Mouse (Mus musculus): Measurements from ENCODE around the gene Depdc1b. TPM values are rescaled to one million over a fixed set of nuclear protein-coding genes. Genes with fewer than 3 reads are reported as not detected.

The Depdc1b gene
- total and polyA plus RNA-seq, 3 experiments = 21.2 to 25.3 TPM; not detected in 1

GRCm38 (mm10) chr13:108435687-108436086, 119.6 kb downstream of the Depdc1b start:
- no peaks in the 10 kb centered on the region for H3K4me1 ChIP-seq (ENCODE audit: control insufficient read depth in 1 of 2, insufficient read depth in 2 of 2, low read length in 2 of 2)
- no peak overlapping the region for H3K9ac ChIP-seq (ENCODE audit: control insufficient read depth, low read depth, low read length, poor library complexity, severe bottlenecking)
- TF ChIP-seq KAT2A (conservative IDR thresholded peaks at IDR 0.05; ENCODE audit: low read depth, low read length) (no peak), CHD1 (IDR thresholded peaks at IDR 0.05; ENCODE audit: low read depth, low read length) (no peak), E2F4 (IDR thresholded peaks at IDR 0.05; ENCODE audit: borderline replicate concordance, low read depth, low read length) (no peak), MAZ (IDR thresholded peaks at IDR 0.05; ENCODE audit: low read depth, low read length) (no peak), MAX (IDR thresholded peaks at IDR 0.05; ENCODE audit: low read length) (no peak), MYB (IDR thresholded peaks at IDR 0.05; ENCODE audit: low read depth, low read length) (no peak), TCF12 (IDR thresholded peaks at IDR 0.05; ENCODE audit: low read depth, low read length) (no peak), CTCF (IDR thresholded peaks at IDR 0.05 in 2 of 3, conservative IDR thresholded peaks at IDR 0.05 in 1 of 3; ENCODE audit: control insufficient read depth in 1 of 3, insufficient read depth in 1 of 3, low read depth in 2 of 3, low read length in 3 of 3, poor library complexity in 1 of 3, severe bottlenecking in 1 of 3) (no peak), RCOR1 (IDR thresholded peaks at IDR 0.05; ENCODE audit: low read depth, low read length) (no peak), POLR2AphosphoS5 (IDR thresholded peaks at IDR 0.05; ENCODE audit: borderline replicate concordance, low read depth, low read length) (no peak), MYC (IDR thresholded peaks at IDR 0.05; ENCODE audit: low read depth, low read length) (no peak), ZNF384 (IDR thresholded peaks at IDR 0.05; ENCODE audit: low read depth, low read length) (no peak), ZC3H11A (IDR thresholded peaks at IDR 0.05; ENCODE audit: low read depth, low read length) (no peak), JUND (IDR thresholded peaks at IDR 0.05; ENCODE audit: low read depth, low read length) (no peak), GABPA (IDR thresholded peaks at IDR 0.05; ENCODE audit: low read depth, low read length) (no peak), TAL1 (IDR thresholded peaks at IDR 0.05; ENCODE audit: low read length) (no peak), MEF2A (IDR thresholded peaks at IDR 0.05; ENCODE audit: extremely low read depth, insufficient replicate concordance, low read depth, low read length, poor library complexity, severe bottlenecking) (no peak), RAD21 (IDR thresholded peaks at IDR 0.05; ENCODE audit: low read depth, low read length) (no peak), MAFK (IDR thresholded peaks at IDR 0.05; ENCODE audit: borderline replicate concordance, low read depth, low read length) (no peak), CHD2 (IDR thresholded peaks at IDR 0.05; ENCODE audit: low read length) (no peak)
- no peak for DNase-seq (ENCODE audit: low read depth, low spot score)
- H3K9me3 ChIP-seq (replicated peaks; ENCODE audit: insufficient read depth, low read length) = no peaks in the 10 kb centered on the region
- no peaks in the 10 kb centered on the region; a peak in 2 of 4 replicates for H3K27me3 ChIP-seq (ENCODE audit: control insufficient read depth in 1 of 2, insufficient read depth in 2 of 2, low read length in 2 of 2)
- H3K79me2 ChIP-seq (ENCODE audit: control insufficient read depth, insufficient read depth, low read length, poor library complexity) = no peaks in the 10 kb centered on the region
- no peak overlapping the region for H3K4me3 ChIP-seq (ENCODE audit: control insufficient read depth in 1 of 2, insufficient read depth in 1 of 2, low read depth in 2 of 2, low read length in 2 of 2)
- no peak overlapping the region for H3K27ac ChIP-seq (ENCODE audit: control insufficient read depth, low read depth, low read length)
- no peaks in the 10 kb centered on the region for H3K36me3 ChIP-seq (ENCODE audit: control insufficient read depth in 1 of 2, insufficient read depth in 2 of 2, low read length in 2 of 2)

DNA sequence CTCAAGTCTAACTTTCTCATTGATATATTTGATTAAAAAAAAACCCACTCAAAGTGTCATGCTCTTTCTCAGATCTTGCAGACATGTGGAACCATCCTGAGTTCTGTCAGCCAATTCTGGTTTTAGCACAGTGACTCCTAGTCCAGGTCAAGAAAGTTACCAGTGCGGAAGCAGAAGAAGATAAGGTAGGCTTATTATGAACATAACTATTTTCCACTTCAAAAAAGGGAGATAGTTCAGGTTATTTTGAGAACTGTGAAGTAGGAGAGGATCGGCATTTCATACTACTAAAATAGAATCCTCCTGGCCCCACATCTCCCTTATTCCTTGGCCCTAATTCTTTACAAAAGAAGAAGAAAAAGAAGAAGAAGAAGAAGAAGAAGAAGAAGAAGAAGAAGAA, 121.3 kb downstream of the Depdc1b start:
- no peaks in the 10 kb centered on the region for H3K79me2 ChIP-seq (ENCODE audit: control insufficient read depth, insufficient read depth, low read length, poor library complexity)
- H3K36me3 ChIP-seq (ENCODE audit: control insufficient read depth in 1 of 2, insufficient read depth in 2 of 2, low read length in 2 of 2) = no peaks in the 10 kb centered on the region
- no peaks in the 10 kb centered on the region for H3K9me3 ChIP-seq (replicated peaks; ENCODE audit: insufficient read depth, low read length)
- no peak for DNase-seq (ENCODE audit: low read depth, low spot score)
- no peaks in the 10 kb centered on the region for H3K4me1 ChIP-seq (ENCODE audit: control insufficient read depth in 1 of 2, insufficient read depth in 2 of 2, low read length in 2 of 2)
- no peak overlapping the region for H3K9ac ChIP-seq (ENCODE audit: control insufficient read depth, low read depth, low read length, poor library complexity, severe bottlenecking)
- TF ChIP-seq ETS1 (IDR thresholded peaks at IDR 0.05; ENCODE audit: low read depth, low read length) (no peak), MAFK (IDR thresholded peaks at IDR 0.05; ENCODE audit: borderline replicate concordance, low read depth, low read length) (no peak), MXI1 (IDR thresholded peaks at IDR 0.05; ENCODE audit: low read depth, low read length) (no peak), POLR2AphosphoS5 (IDR thresholded peaks at IDR 0.05; ENCODE audit: borderline replicate concordance, low read depth, low read length) (no peak), HCFC1 (IDR thresholded peaks at IDR 0.05; ENCODE audit: low read depth, low read length) (no peak), JUND (IDR thresholded peaks at IDR 0.05; ENCODE audit: low read depth, low read length) (no peak), RAD21 (IDR thresholded peaks at IDR 0.05; ENCODE audit: low read depth, low read length) (no peak), CHD1 (IDR thresholded peaks at IDR 0.05; ENCODE audit: low read depth, low read length) (no peak), TBP (IDR thresholded peaks at IDR 0.05; ENCODE audit: low read depth, low read length) (no peak), MAX (IDR thresholded peaks at IDR 0.05; ENCODE audit: low read length) (no peak), TAL1 (IDR thresholded peaks at IDR 0.05; ENCODE audit: low read length) (no peak), BHLHE40 (IDR thresholded peaks at IDR 0.05; ENCODE audit: borderline replicate concordance, low read depth, low read length) (no peak), ZNF384 (IDR thresholded peaks at IDR 0.05; ENCODE audit: low read depth, low read length) (no peak), ZC3H11A (IDR thresholded peaks at IDR 0.05; ENCODE audit: low read depth, low read length) (no peak), MEF2A (IDR thresholded peaks at IDR 0.05; ENCODE audit: extremely low read depth, insufficient replicate concordance, low read depth, low read length, poor library complexity, severe bottlenecking) (no peak), POLR2AphosphoS2 (IDR thresholded peaks at IDR 0.05; ENCODE audit: low read length) (no peak), USF1 (IDR thresholded peaks at IDR 0.05; ENCODE audit: low read depth, low read length) (no peak), CHD2 (IDR thresholded peaks at IDR 0.05; ENCODE audit: low read length) (no peak)
- H3K27ac ChIP-seq (ENCODE audit: control insufficient read depth, low read depth, low read length) = no peak overlapping the region
- H3K27me3 ChIP-seq (ENCODE audit: control insufficient read depth in 1 of 2, insufficient read depth in 2 of 2, low read length in 2 of 2) = peaks cover 2 to 3% of the 10 kb centered on the region in 2 experiments; a peak in 3 of 4 replicates
- no peak overlapping the region for H3K4me3 ChIP-seq (ENCODE audit: control insufficient read depth in 1 of 2, insufficient read depth in 1 of 2, low read depth in 2 of 2, low read length in 2 of 2)

Measured in MEL (cell line).